Mouse (Mus musculus) small intestine, adult 2 months (tissue): ENCODE data around the gene Kirrel3.

ENCODE experiments used
- CTCF ChIP-seq: fragments of 200-500 bp; IDR thresholded peaks from 2 replicates; pipeline ENCODE4 v1.5.1; 2012; ENCODE audit warnings: low read depth, mild to moderate bottlenecking, control low read depth, inconsistent platforms, low read length, moderate library complexity, mixed read lengths; ENCODE audit not compliant: insufficient replicate concordance, insufficient read length; ENCODE audit errors: extremely low read depth
- POLR2A ChIP-seq: fragments of 200-500 bp; IDR thresholded peaks from 2 replicates; pipeline ENCODE4 v1.6.1; 2012; ENCODE audit warnings: low read depth, mild to moderate bottlenecking, control low read depth, inconsistent platforms, low read length, moderate library complexity

GRCm38 (mm10) chr9:35053669-35054068 lies 568.0 kb downstream of the Kirrel3 start:
- TF ChIP-seq CTCF (no peak), POLR2A (no peak)
